In the genomic region with DNA sequence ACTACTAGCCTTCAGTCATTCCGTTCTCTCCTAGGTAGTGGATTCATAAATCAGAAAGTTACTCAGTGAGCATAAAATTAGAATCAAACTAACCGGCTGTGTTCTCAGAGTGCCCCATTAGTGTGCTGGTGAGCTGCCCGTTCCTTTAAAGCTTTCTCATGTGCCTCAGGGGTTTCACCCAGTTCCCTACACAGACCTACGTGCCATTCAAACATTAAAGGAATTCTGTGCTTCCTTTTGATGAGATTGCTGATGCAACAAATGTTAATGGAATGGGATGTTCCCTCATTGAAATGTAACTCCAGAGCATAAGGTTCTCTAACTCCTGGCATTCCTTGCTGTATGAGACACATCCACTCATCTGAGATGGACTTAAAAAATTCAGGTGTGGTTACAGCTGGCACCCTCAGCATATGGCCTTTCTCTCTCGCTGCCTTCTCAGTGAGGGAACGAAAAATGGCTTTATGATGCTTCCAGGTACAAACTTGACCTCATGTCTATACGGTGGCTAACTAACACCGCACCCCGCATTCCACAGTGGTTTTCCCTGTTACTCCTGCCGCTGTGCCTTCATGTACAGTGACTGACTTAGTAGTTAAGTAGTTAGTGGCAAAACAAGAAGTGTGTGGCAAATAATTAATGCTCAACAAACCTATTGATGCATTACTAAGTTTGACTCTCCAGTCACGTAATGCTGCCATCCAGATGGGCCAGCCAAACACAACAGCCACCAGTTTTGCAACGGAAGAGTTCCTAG, we compare ENCODE assay signal across 33 mouse cellular contexts. TPM values are rescaled to one million over a fixed set of nuclear protein-coding genes. Genes with fewer than 3 reads are reported as not detected.
DNase-seq lines count a peak whose midpoint lies in the region; ATAC-seq lines count a peak whose summit lies in the region.
"Had no signal": no experiment of that assay in that cellular context is flagged by ENCODE, and none has a peak within 500 bp of the region (broad histone marks: within the 10 kb centered on the region; RNA-seq: fewer than 3 reads in every experiment).

No protein-coding gene starts in this region.

- H3K4me2 ChIP-seq in kidney, embryonic 15.5 days: peak overlapping the region; percentile 27; the same call in 1 of the 2 replicates
- H3K4me2 ChIP-seq in midbrain, embryonic 16.5 days (ENCODE audit: low read length): no peak overlapping the region
- H3K4me2 ChIP-seq: embryonic facial prominence, embryonic 13.5 days; forebrain, embryonic 13.5 days; heart, embryonic 13.5 days; hindbrain, embryonic 14.5 days had no signal

- 0 out of 2 replicates have a peak, but pooled peaks cover 9% of the 10 kb centered on the region for H3K36me3 ChIP-seq in kidney, embryonic 15.5 days
- H3K36me3 ChIP-seq in midbrain, embryonic 16.5 days (ENCODE audit: control insufficient read depth, insufficient read depth, low read length): no peaks in the 10 kb centered on the region
- H3K36me3 ChIP-seq in midbrain, embryonic 10.5 days: peaks cover 17% of the 10 kb centered on the region; the same call in 1 of the 2 replicates
- H3K36me3 ChIP-seq: embryonic facial prominence, embryonic 13.5 days had no signal

- H3K27me3 ChIP-seq in kidney, embryonic 15.5 days: no peaks in the 10 kb centered on the region
- H3K27me3 ChIP-seq in midbrain, embryonic 16.5 days (ENCODE audit: control insufficient read depth, insufficient read depth, low read depth, low read length): no peaks in the 10 kb centered on the region
- no peaks in the 10 kb centered on the region for H3K27me3 ChIP-seq in midbrain, embryonic 10.5 days (ENCODE audit: low read depth, poor library complexity, severe bottlenecking)
- H3K27me3 ChIP-seq: embryonic facial prominence, embryonic 13.5 days; forebrain, embryonic 13.5 days; heart, embryonic 13.5 days had no signal

- H3K9me3 ChIP-seq in kidney, embryonic 15.5 days (replicated peaks): no peaks in the 10 kb centered on the region
- H3K9me3 ChIP-seq in midbrain, embryonic 16.5 days (replicated peaks; ENCODE audit: control insufficient read depth, low read length, poor library complexity, severe bottlenecking): no peaks in the 10 kb centered on the region
- no peaks in the 10 kb centered on the region for H3K9me3 ChIP-seq in midbrain, embryonic 10.5 days (replicated peaks)
- H3K9me3 ChIP-seq: embryonic facial prominence, embryonic 10.5 days; embryonic facial prominence, embryonic 13.5 days; forebrain, embryonic 13.5 days; heart, embryonic 10.5 days; heart, embryonic 13.5 days had no signal

- no peak for DNase-seq in kidney, adult 9 months
- DNase-seq in midbrain, embryonic 10.5 days (ENCODE audit: low spot score): no peak
- DNase-seq in R1 (ENCODE audit: low read depth, low spot score): peak; percentile 44
- DNase-seq in layer of hippocampus, postnatal 14 days (ENCODE audit: low spot score in 2 of 2): no peak
- DNase-seq in spleen, postnatal 36 days (ENCODE audit: low spot score in 2 of 2): no peak
- DNase-seq: adrenal gland, adult 8-10 months; adrenal gland, postnatal 25 days; cerebellum, adult 11-12 months; cerebellum, adult 8-10 months; cerebellum, postnatal 10 days; cerebellum, postnatal 36 days; embryo, embryonic 11 days; gastrocnemius, postnatal 10 days; gastrocnemius, postnatal 36 days; heart, adult 18-20 months; heart, postnatal 14 days; heart, postnatal 4 days had no signal

- H3K27ac ChIP-seq in kidney, embryonic 15.5 days: 0 out of 2 replicates have a peak overlapping the region, but pooled peaks have one; percentile 25
- H3K27ac ChIP-seq in midbrain, embryonic 16.5 days (ENCODE audit: low read length): no peak overlapping the region
- H3K27ac ChIP-seq in midbrain, embryonic 10.5 days (replicated peaks): no peak overlapping the region
- H3K27ac ChIP-seq: embryonic facial prominence, embryonic 10.5 days; embryonic facial prominence, embryonic 13.5 days; forebrain, embryonic 13.5 days; heart, embryonic 10.5 days; heart, embryonic 13.5 days; hindbrain, embryonic 14.5 days; hindbrain, postnatal 0 days had no signal

- H3K4me3 ChIP-seq in kidney, embryonic 15.5 days (replicated peaks): no peak overlapping the region
- no peak overlapping the region for H3K4me3 ChIP-seq in midbrain, embryonic 16.5 days (ENCODE audit: low read depth, low read length)
- H3K4me3 ChIP-seq in midbrain, embryonic 10.5 days: no peak overlapping the region
- H3K4me3 ChIP-seq: embryonic facial prominence, embryonic 10.5 days; embryonic facial prominence, embryonic 13.5 days; erythroblast, embryonic 14.5 days; forebrain, embryonic 13.5 days; heart, embryonic 10.5 days; heart, embryonic 13.5 days had no signal

- peak; percentile 61 for ATAC-seq in kidney, embryonic 15.5 days (replicated peaks; ENCODE audit: low FRiP score)
- 0 out of 2 replicates have a peak, but pooled peaks have one; percentile 32 for ATAC-seq in midbrain, embryonic 16.5 days
- ATAC-seq: activated CD4-positive, CD25-positive, alpha-beta regulatory T cell, adult 4 months; forebrain, embryonic 13.5 days; forebrain, embryonic 16.5 days; inflammation-experienced regulatory T-cells, adult 6 months had no signal

- WGBS in kidney, embryonic 15.5 days: 61% methylated on average over 12 of the region's 12 CpGs
- WGBS in midbrain, embryonic 16.5 days: 87% methylated on average over 12 of the region's 12 CpGs
- 91% methylated on average over 12 of the region's 12 CpGs for WGBS in midbrain, embryonic 10.5 days

- H3K4me1 ChIP-seq in kidney, embryonic 15.5 days: peaks cover 29% of the 10 kb centered on the region
- H3K4me1 ChIP-seq in midbrain, embryonic 16.5 days (ENCODE audit: control insufficient read depth, insufficient read depth, low read length): no peaks in the 10 kb centered on the region
- no peaks in the 10 kb centered on the region for H3K4me1 ChIP-seq in midbrain, embryonic 10.5 days
- H3K4me1 ChIP-seq: embryonic facial prominence, embryonic 13.5 days; forebrain, embryonic 13.5 days; heart, embryonic 10.5 days; heart, embryonic 13.5 days had no signal

- no peak overlapping the region for H3K9ac ChIP-seq in kidney, embryonic 15.5 days
- no peak overlapping the region for H3K9ac ChIP-seq in midbrain, embryonic 16.5 days (ENCODE audit: low read depth, low read length)
- H3K9ac ChIP-seq: embryonic facial prominence, embryonic 13.5 days; forebrain, embryonic 13.5 days; heart, embryonic 13.5 days; hindbrain, embryonic 14.5 days had no signal

RNA-seq across cellular contexts. Expression of gene Pon1, which starts 54.7 kb away (rescaled TPM):
- polyA plus RNA-seq in kidney, embryonic 15.5 days (2015; fragmentation: Nextera tagmentation; extraction: Ambion mirVana): not detected in 2 replicates
- 0.14 and 0.22 TPM in 2 replicates for polyA plus RNA-seq in midbrain, embryonic 16.5 days (2015; fragmentation: Nextera tagmentation; extraction: Ambion mirVana)
- not detected in 2 replicates for polyA plus RNA-seq in midbrain, embryonic 10.5 days (2016; fragmentation: Nextera tagmentation; extraction: Ambion mirVana)
- under 1 TPM in 1 of 2 experiments, not detected in 1; 0.21 TPM for total RNA-seq in layer of hippocampus, postnatal 14 days (2021)
- total RNA-seq: ES-E14; heart, postnatal 4 days had no signal
- polyA plus RNA-seq: activated CD4-positive, CD25-positive, alpha-beta regulatory T cell, adult 4 months; cortical plate, adult 2 months; embryonic facial prominence, embryonic 10.5 days; erythroblast, embryonic 14.5 days; forebrain, embryonic 13.5 days; heart, embryonic 13.5 days; heart, embryonic 16.5 days; inflammation-experienced regulatory T-cells, adult 6 months had no signal
